Mouse (Mus musculus): ENCODE data around the gene Prpf40b.

- TF ChIP-seq TCF12 (IDR thresholded peaks at IDR 0.05; ENCODE audit: low read depth, low read length) (no peak), MAFK (IDR thresholded peaks at IDR 0.05; ENCODE audit: borderline replicate concordance, low read depth, low read length) (no peak)
These were observed 16.6 kb upstream of the Prpf40b start for GRCm38 (mm10) chr15:99278271-99278670.
